Mouse (Mus musculus): ENCODE results near the gene C8b.

Gene C8b

GRCm38 (mm10) chr4:104810710-104811286, 44.7 kb downstream of the C8b start:
- in situ Hi-C loops (cut with MboI, MseI): no loop called here

GRCm38 (mm10) chr4:104813617-104814016, 47.5 kb downstream of the C8b start:
- in situ Hi-C loops (cut with MboI, MseI): no loop called here

DNA sequence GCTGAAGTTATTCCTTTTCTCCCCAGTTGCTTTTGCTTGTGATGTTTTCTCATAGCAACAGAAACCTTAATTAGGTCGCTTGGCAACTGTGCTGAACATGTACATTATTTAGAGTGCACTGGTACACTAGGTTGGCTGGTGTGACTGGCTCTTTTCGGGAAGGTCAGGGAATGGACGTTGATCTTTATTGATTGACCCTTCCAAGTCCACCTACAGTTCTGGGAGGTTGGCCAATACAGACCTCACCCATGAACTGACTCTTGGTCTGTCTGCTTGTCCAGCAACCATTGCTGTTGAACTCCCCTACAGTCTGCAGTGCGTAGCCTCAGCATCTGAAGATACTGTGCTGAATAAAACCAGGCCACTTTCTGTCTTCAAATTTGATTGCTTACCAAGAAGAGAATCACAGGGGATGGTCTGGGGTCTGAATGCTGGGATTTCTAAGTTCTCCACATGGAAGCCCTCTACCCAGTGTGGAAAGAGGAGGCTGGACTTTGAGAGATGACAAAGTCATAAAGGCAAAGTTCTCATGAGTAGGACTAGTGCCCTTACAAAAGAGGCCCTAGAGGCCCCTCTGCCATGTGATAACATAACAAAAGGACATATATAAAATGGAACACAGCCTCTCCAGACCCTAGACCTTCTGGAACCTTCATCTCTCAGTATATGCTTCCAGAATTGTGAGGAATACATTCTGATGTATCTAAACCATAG, 50.6 kb downstream of the C8b start:
- in situ Hi-C loops (cut with MboI, MseI): no loop called here

- in situ Hi-C loops (cut with MboI, MseI): no loop called here
These were observed 51.4 kb downstream of the C8b start for GRCm38 (mm10) chr4:104817509-104817908.

DNA sequence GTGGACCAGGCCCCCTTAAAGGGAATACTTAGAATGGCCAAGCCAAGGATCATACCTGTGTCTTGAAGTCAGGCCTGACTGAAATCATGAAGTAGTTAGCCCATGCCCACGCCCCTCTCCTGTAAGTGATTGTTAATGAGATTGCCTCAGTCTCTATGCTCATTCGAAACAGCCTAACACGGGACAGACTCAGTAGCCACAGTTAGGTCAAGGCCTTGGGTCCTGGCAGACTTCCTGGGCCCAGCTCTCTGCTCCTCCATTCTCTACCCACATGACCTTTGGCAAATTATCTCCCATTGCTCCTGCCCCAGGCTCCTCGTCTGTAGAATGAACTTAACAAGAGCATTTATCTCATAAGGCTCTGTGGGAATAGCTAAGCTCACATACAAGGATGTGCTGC, 52.9 kb downstream of the C8b start:
- in situ Hi-C loops (cut with MboI, MseI): no loop called here

DNA sequence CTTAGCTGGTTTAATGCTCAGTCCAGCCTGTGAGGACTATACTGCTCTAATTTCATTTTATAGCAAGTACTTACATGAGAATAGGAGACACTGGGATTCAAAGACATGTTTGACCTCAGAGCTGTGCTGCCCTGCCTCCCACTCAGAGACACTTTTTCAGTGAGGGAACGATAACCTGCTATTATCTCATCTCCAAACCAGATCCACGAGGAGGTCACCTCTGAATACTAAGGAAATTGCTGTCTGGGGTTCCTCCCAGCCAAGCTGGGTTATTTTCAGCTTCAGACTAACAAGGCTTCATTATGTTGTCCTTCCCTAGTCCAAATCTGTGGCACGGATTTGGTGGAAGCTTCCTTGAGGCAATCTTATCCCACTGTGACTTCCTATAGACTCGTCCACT, 53.8 kb downstream of the C8b start:
- in situ Hi-C loops (cut with MboI, MseI): no loop called here

GRCm38 (mm10) chr4:104823597-104824101, 57.5 kb downstream of the C8b start:
- in situ Hi-C loops (cut with MboI, MseI): no loop called here

DNA sequence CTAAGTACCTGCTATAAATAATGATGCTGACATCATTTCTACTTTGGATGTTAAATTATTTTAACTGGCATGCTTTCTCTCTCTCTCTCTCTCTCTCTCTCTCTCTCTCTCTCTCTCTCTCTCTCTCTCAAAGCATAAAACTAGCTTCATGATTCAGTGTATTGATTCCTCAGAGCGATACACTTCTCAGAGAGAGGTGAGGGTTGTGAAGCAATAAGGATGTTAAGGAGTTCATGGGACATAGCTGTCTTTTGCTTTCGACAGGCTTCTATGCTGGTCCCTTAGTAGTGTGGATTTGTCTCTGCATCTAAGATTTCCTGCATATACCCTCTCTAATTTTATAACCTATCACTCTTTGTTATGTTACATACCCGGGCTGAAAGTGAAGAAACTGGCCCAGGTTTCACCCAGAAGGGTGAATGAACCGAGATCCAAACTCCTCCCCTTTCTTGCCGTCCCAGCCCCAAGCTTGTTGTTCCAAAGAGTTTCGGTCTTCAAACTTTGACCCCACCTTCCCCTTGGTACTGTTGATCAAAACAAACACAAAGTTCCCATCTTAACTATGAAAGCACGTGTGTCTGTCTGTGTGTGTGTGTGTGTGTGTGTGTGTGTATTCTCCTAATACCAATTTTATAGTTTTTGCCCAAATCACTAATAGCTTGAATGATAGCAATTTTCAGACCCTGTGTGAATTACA, 58.4 kb downstream of the C8b start:
- in situ Hi-C loops (cut with MboI, MseI): no loop called here

DNA sequence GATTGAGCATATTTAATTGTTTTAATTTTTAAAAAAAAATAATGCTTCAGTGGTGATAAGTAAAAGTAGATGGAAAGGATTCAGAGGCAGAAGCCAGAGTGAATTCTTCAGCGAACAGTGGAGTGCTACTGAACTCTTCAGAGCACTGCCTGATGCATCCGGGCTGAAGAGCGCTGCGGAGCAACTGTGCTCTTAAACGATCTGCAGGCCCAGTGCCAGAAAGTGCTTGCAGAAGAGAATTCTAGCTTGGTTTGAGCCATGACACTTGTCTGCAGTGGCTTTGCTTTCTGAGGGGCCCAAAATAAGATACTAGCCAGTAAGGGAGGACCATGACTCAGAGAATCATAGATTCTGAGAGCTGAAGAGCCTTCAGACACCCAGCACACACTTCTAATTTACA, 62.8 kb downstream of the C8b start:
- in situ Hi-C loops (cut with MboI, MseI): no loop called here

DNA sequence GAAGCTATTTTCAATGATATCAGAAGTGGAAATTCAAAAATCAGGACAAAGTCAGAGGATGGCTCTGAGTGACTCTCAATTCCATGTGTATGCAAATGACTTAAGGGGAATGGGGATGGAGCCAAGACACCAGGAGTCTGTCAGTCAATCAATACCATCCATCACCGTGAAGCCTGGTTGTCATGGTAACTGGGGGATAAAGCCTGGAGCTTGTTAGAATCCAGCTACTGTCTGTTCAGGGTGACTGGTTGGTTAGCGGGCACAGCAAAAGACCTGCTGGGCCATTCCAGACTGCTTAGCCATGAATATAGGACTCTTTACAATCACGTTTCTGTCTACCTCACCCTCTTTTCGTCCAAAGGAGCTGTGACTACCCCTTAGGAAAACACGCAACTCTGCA, 69.0 kb downstream of the C8b start:
- in situ Hi-C loops (cut with MboI, MseI): no loop called here

DNA sequence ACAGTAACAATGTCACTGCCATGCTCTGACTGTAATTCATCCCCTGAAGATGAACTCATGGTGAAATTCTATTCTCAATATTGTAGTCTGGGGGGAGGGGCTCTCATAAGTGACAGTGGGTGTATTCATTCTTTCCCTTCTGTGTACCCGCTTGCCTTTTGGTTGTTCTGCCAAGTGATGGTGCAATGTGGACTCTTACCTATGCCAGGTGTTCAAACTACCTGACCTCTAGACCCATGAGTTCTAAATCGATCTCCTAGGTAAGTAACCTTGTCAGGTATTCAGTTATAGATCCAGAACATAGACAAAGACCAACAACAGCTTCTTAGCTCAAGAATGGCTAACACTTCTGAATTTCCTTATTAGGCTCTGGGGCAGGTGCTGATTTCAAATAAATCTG, 72.2 kb downstream of the C8b start:
- in situ Hi-C loops (cut with MboI, MseI): no loop called here

DNA sequence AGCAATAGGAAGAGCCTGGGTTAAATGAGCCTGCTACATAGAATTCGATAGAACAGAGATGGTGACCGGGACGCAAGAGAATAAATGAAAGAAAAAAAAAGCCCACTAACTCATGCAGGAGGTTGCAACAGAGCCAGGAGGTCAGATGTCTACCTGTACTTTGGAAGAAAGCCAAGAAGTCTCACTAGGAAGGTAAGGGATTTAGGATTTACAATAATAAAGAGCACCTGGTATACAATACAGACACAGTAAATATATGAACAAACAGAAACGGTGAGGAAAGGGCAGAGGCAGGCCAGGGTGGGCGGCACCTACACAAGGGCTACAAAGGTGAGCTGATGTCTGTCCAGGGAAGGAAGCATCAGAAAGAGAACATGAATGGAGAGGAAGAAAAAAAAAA, 76.1 kb downstream of the C8b start:
- in situ Hi-C loops (cut with MboI, MseI): loop anchor here in 1 of 2 experiments (10.0 kb wide), 1 partner anchor 1023 kb away; no protein-coding TSS in a partner anchor

DNA sequence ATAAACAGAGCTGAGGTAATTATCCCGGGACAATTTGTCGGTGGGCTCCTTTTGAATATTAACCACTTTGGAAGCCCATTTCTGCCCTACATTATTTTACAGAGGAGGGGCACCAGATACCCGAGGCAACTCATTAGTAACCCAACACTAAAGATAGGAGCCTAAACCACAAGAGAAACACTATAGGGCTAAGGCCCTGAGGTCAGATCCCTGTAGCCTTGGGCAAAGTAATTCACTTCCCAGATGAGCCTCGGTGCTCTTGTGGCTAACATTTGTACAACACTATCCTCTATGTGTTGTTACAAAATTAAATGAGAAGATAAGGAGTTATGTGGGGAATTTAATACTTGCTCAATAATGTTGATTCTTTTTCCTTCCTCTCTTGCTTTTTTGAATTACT, 77.4 kb downstream of the C8b start:
- in situ Hi-C loops (cut with MboI, MseI): loop anchor here in 1 of 2 experiments (10.0 kb wide), 1 partner anchor 1021 kb away; no protein-coding TSS in a partner anchor

Data from T-helper 17 cell (primary cell).